Mouse (Mus musculus) lung, postnatal 0 days (tissue): ENCODE results near the gene Ppp1r3e.

Source experiments
- CTCF ChIP-seq: IDR thresholded peaks from 2 replicates; pipeline ENCODE4 v1.5.1; 2016; ENCODE audit warnings: antibody characterized with exemption, mild to moderate bottlenecking
- EP300 ChIP-seq: IDR thresholded peaks from 2 replicates; pipeline ENCODE4 v1.6.1; 2016; ENCODE audit warnings: antibody characterized with exemption, mild to moderate bottlenecking, control low read depth

DNA sequence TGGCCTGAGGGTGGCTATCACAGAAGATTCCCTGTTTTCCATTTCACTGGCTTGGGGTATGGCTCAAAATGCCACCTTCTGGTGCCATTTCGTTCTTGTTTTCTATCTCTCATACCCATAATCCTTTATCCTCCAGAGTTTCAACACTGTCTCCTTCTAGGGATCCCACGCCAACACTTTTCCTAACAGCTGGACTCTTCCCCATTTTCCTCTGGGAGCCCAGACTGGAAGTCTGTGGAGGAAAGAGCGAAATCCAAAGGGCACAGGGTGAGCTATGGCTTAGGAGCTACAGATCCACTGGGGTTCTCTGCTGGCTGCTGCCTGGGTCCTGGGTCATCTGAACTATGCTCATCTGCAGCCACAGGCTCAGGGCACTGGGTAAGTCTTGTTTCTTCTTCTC lies 3.2 kb downstream of the Ppp1r3e start:
- no peak for TF ChIP-seq CTCF
- no peak for TF ChIP-seq EP300
